Mouse (Mus musculus): ENCODE measurements at regions not wholly inside any gene's neighbourhood (a gene's known extent, or its start where the extent isn't known, plus 50 kb on each side); places are given as distances from the start of the nearest gene placed in this dataset.
A peak's percentile ranks its signal among the peaks of the same experiment; 100 is the strongest.

- no peak for DNase-seq (ENCODE audit: low read depth, low spot score)
Measured at GRCm38 (mm10) chr5:81878563-81878962, 858.6 kb downstream of the Adgrl3 start.

- DNase-seq (ENCODE audit: low read depth, low spot score): no peak
Measured at GRCm38 (mm10) chr5:81893358-81893757, 873.4 kb downstream of the Adgrl3 start.

GRCm38 (mm10) chr5:81909368-81909767 lies 889.4 kb downstream of the Adgrl3 start:
- DNase-seq (ENCODE audit: low read depth, low spot score): no peak

- DNase-seq (ENCODE audit: low read depth, low spot score): no peak
Measured at GRCm38 (mm10) chr5:81909964-81910363, 890.0 kb downstream of the Adgrl3 start.

DNA sequence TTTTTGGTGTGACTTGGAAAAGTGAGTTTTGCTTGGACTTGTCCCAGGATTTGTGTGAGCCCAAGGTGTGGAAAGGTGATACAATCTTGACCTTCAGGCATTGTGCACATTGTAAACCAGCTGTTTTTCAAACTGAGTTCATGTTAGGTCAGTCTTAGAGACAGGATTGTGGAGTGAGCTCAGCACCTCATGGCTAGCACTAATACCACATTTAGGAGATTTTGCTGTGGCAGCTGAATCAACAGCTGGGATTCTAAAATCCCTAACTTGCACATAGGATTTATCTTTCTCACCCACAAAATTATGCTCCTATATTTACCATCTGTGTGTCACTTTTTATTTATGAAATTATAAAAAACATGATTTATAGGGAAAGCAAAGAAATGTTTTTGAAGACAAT lies 896.7 kb downstream of the Adgrl3 start:
- no peak for DNase-seq (ENCODE audit: low read depth, low spot score)

DNA sequence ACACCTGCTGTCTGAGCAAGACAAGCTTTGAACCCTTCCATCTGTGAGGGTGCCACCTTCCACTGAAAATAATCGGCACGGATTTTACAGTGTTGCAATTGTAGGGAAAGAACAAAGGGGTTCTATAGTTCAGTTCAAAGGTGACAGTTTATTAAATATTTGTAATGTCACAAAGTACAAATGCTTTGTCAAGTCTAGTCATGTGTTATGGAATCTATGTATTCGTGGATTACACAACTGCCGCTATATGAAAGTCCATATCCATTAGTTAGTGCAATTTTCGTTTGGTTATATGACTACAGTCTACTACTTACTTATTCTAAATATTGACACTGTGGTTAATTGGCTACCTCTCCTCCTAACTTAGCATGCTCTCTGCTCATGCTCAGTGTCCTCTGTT lies 920.9 kb downstream of the Adgrl3 start:
- no peak for DNase-seq (ENCODE audit: low read depth, low spot score)

DNA sequence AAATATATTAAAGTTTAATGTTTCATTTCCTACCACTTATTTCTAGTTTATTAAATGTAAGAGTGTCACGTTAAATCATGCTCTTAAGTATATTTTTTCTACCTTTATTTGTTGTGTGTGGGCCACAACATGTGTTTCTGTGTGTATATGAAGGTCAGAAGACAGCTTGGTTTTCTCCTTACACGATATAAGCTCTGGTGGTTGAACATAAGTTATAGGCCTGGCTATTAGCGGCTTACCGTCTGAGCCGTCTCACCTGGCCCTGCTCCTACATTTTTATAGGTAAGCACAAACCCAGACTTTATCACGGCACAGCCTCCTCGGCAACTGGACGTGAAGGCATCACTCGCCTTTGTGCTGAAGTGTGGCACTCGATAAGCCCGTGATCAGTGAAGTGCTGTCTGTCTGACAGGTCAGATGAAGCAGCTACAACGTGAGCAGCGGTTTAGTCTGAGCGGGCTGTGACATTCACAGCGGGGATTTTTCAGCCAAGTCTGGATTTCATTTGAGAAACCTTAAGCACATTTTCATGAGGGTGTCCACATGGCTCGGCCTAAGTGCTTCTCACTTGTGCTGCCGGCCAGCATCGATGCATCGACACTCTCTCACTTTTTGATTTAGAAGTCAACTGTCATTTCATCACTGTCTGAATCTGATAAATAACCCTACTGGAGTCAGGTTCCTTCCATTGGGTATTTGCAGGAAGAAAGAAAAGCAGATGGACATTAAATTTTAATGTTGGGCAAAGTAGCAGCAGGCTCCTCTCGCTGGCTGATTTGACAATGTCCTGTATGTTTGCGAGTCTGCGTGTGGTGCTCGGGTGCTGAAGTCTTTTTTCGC lies 950.0 kb downstream of the Adgrl3 start:
- no peak for DNase-seq (ENCODE audit: low read depth, low spot score)

- DNase-seq (ENCODE audit: low read depth, low spot score): no peak
Measured at GRCm38 (mm10) chr5:81970525-81971011, 950.6 kb downstream of the Adgrl3 start.

DNA sequence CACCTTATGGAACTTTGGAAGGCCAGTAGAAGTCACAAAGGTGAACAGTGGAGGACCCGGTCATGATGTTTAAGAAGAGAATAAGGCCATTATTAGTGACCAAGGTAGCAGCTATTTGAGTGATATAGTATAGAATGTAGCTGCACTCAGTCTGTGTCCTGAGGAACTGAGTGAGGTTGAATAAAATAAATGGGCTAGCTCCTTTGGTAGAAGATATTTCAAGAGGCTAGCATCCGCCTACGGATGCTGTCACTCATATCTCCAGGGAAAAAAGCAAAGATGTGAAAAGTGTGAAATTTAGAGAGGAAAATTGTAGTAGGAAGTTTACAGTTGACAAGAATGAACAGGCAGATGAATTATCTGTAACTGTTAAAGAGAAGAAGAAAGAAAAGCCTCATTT lies 956.6 kb downstream of the Adgrl3 start:
- DNase-seq (ENCODE audit: low read depth, low spot score): no peak

DNA sequence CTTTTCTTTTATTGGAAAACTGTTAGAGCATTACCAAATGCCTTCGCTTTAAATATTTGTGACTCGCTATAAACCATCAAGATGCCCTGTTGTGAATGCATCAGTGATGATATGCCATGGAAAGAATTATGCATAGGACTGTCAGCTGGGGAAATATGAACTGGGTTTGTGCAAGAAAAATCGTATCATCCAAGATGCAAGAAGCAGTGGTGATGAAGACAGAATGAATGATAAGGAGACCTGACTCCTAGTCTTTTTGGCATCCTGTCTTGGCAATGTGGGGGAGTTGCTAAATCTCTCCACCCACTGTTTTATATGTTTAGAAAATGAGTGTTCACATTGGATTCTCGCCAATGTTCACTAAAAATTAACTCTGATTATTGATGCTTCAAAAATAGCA lies 963.4 kb downstream of the Adgrl3 start:
- no peak for DNase-seq (ENCODE audit: low read depth, low spot score)

GRCm38 (mm10) chr5:81988069-81988468 lies 968.1 kb downstream of the Adgrl3 start:
- DNase-seq (ENCODE audit: low read depth, low spot score): no peak

GRCm38 (mm10) chr5:82007955-82008354 lies 988.0 kb downstream of the Adgrl3 start:
- DNase-seq (ENCODE audit: low read depth, low spot score): no peak

DNA sequence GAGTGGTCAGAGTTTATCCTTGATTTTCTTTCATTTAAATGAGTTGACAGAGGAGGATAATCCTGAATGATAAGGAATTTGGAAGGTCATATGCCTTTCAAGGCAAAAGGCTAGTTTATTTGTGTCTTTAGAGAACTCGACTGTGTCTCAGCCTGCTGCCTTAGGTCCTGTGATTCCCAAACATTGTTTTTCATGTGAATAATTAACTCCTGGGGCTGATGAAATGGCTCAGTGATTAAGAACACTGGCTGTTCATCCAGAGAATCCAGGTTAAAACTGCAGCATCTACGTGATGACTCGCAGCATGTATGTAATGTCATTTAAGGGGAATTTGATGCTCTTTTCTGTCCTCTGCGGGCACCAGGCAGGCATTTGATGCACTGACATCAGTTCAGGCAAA lies 1004.2 kb downstream of the Adgrl3 start:
- DNase-seq (ENCODE audit: low read depth, low spot score): no peak

DNA sequence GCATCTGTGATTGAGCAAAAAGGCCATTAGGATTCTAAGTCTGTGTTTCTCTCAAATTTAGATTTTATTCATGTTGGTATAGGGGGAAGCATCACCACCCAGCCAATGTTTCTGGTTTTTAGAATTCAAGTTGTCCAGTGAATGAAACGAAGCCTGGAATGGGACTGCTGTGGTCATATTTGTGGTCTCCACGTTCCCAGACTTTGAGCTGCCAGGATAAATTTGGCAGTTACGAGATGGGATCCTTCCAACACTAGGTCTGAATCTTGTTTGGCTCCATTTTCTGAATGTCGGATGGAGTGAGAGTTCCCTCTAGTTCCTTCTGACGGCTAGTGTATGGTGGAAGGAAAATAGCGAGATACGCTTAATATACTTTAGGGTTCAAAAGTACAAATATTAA lies 1014.8 kb downstream of the Adgrl3 start:
- DNase-seq (ENCODE audit: low read depth, low spot score): no peak

GRCm38 (mm10) chr5:82046106-82046505 lies 1026.2 kb downstream of the Adgrl3 start:
- DNase-seq (ENCODE audit: low read depth, low spot score): no peak

GRCm38 (mm10) chr5:82059108-82059838 lies 1039.3 kb downstream of the Adgrl3 start:
- no peak for DNase-seq (ENCODE audit: low read depth, low spot score)

DNA sequence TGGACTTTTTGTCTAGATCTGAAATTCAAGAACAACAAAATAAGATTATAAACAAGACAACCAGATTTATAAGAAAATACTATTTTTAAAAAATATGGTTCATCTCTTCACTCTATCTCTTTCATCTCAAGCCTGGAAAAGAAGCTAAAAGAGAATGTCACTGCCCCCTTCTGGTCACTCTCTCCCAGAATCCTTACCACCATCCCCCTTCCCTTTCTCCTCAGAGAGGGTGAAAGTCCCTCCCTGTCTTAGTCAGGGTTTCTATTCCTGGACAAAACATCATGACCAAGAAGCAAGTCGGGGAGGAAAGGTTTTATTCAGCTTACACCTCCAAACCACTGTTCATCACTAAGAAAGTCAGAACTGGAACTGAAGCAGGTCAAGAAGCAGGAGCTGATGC lies 1040.7 kb downstream of the Adgrl3 start:
- DNase-seq (ENCODE audit: low read depth, low spot score): peak; percentile 18

DNA sequence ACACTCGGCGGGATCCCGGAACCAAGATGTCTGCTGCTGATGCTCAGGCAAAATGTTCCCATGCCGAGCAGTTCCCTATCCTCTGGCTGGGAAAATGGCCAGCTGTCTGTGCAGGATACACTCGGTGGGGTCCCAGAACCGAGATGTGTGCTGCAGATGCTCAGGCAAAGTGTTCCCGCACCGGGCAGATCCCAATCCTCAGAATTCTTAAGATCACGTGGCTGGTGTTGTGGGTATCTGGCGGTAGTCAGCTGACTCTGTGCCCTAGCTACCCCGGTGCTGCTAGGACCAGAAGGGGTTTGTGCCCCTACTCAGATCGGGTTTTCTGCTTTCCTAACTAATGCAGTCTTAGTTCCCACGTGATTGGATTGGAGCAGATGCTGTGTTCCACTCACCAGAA lies 1049.3 kb downstream of the Adgrl3 start:
- DNase-seq (ENCODE audit: low read depth, low spot score): peak; percentile 73

DNA sequence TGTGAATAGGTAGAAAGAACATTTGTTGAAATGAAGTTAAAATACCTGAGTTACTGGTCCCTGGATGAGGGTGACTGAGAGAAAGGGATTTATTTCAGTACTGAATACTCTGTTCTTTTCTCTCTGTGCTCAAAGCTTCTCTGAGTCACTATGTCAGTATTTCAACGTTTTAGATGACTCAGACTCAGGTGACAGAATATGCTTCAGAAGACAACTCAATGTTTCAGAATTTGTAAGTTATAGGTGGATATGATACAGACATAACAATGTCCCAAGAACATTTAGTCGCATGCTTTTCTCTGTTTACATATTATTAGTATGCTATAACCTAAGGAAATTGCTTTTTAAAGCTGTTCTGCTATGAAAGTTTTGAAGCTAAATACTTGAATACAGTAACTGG lies 1069.5 kb downstream of the Adgrl3 start:
- no peak for DNase-seq (ENCODE audit: low read depth, low spot score)

- DNase-seq (ENCODE audit: low read depth, low spot score): no peak
Measured at GRCm38 (mm10) chr5:82103056-82103807, 1083.3 kb downstream of the Adgrl3 start.

GRCm38 (mm10) chr5:82103857-82104256 lies 1083.9 kb downstream of the Adgrl3 start:
- DNase-seq (ENCODE audit: low read depth, low spot score): no peak

DNA sequence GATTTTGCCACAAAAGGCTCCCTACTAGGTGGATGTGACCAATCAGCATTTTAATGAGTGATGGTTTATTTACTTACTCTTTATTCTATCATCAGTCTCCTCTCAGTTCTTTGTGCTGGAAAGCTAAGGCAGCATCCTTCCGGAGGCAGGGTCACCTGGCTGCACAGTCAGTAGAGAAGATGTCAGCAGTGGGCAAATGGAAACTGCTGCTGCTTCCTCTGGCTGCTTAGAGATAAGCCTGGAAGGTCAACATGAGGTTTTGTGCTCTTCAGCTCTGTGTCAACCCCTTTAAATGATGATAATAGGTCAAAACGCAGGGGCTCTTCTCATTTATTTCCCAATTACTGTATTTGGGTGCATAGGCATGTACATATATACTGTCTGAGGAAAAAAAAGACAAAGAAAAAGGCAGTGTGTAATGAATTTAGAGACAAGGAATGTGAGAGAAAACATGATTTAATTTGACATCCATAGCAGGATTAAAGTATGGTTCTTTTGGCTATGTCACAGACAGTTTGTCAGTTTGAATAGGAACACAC lies 1106.1 kb downstream of the Adgrl3 start:
- no peak for DNase-seq (ENCODE audit: low read depth, low spot score)
